Mouse (Mus musculus) bone marrow macrophage, adult 2 months (primary cell): ENCODE data around the gene Adgrf5.

ENCODE experiments used
- CTCF ChIP-seq: IDR thresholded peaks from 2 replicates; pipeline ENCODE4 v1.5.1; 2012; ENCODE audit warnings: low read depth, mild to moderate bottlenecking, low read length, moderate library complexity
- POLR2A ChIP-seq: IDR thresholded peaks from 2 replicates; pipeline ENCODE4 v1.6.1; 2012; ENCODE audit warnings: mild to moderate bottlenecking, low read depth, low read length, borderline replicate concordance

DNA sequence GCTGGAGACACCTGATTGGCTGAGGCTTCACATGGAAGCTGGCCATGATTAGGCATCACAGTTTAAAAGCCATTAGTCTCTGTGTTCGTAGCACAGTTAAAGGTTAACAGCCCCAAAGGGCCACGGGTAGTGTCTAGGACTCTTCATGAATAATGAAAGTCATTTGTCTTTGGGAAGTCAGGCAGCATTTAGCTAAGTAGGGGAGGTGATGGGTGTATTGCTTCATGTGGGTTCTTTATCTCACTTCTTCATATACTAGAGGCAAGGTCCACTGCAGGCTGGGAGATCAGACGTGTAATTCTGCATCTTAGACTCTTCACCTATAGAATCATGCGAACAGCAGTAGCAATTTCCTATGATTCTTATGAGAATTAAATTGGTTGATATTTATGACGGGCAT, 44.2 kb downstream of the Adgrf5 start:
- no peak for TF ChIP-seq CTCF
- TF ChIP-seq POLR2A: no peak
